Mouse (Mus musculus): ENCODE data around the gene Olfr1288.

- no peak for TF ChIP-seq EP300 (optimal IDR thresholded peaks at IDR 0.05)
- no peak for TF ChIP-seq CTCF (IDR thresholded peaks at IDR 0.05; ENCODE audit: low read depth)
Observed at GRCm38 (mm10) chr2:111448842-111449241, 25.1 kb upstream of the Olfr1288 start, which contains the start of gene Olfr1287.

All from stomach, postnatal 0 days (tissue).